Mouse (Mus musculus): ENCODE results near the gene Sema4a.

DNA sequence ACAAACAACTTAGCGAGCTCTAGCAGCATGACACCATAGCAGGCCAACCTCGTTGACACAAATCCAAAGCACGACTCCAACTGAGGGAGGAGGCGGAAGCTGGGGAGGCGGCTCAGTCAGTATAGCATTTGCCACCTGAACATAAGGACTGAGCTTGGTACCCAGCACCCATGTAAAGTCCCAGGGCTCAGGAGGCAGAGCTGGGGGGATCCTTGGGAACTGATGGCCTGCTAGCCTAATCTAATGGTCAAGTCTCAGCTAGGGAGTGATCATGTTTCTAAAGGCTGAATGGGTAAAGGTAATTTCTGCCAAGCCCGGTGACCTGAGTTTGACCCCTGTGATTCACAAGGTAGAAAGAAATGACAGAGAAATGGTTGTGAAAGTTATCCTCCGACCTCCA lies 53.5 kb downstream of the Sema4a start:
- TF ChIP-seq CTCF (IDR thresholded peaks at IDR 0.05; ENCODE audit: low read depth, low read length) (no peak), EP300 (IDR thresholded peaks at IDR 0.05; ENCODE audit: insufficient read depth, low read depth, low read length) (no peak)
